39 mouse cellular contexts compared by ENCODE assay signal in genomic region chr9:37863325-37863724, GRCm38 (mm10). TPM values are rescaled to one million over a fixed set of nuclear protein-coding genes. Genes with fewer than 3 reads are reported as not detected.
DNase-seq lines count a peak whose midpoint lies in the region; ATAC-seq and TF ChIP-seq lines count a peak whose summit lies in the region.
"Had no signal": no experiment of that assay in that cellular context is flagged by ENCODE, and none has a peak within 500 bp of the region (broad histone marks: within the 10 kb centered on the region; RNA-seq: fewer than 3 reads in every experiment).

No protein-coding gene starts in this region.

- H3K4me1 ChIP-seq in olfactory bulb, adult 2 months (ENCODE audit: control insufficient read depth, insufficient read depth, low read length), result no peaks in the 10 kb centered on the region
- H3K4me1 ChIP-seq: embryonic facial prominence, embryonic 10.5 days; embryonic facial prominence, embryonic 13.5 days; hindbrain, embryonic 12.5 days; hindbrain, embryonic 15.5 days had no signal

- no peak overlapping the region for H3K4me3 ChIP-seq in olfactory bulb, adult 2 months (ENCODE audit: insufficient read depth, low read depth, low read length)
- H3K4me3 ChIP-seq: embryonic facial prominence, embryonic 10.5 days; embryonic facial prominence, embryonic 13.5 days; gastrocnemius, adult 2 months; hindbrain, embryonic 12.5 days; hindbrain, embryonic 15.5 days had no signal

- DNase-seq in frontal cortex, postnatal 36 days (ENCODE audit: low spot score in 2 of 2), result peak; percentile 20 to 26
- no peak for DNase-seq in frontal cortex, postnatal 10 days (ENCODE audit: low spot score in 2 of 2)
- peak; percentile 14 for DNase-seq in Muller cell, postnatal 12 days (ENCODE audit: inconsistent ontology term)
- peak; percentile 2 for DNase-seq in adipocyte (ENCODE audit: low spot score)
- DNase-seq in kidney, postnatal 14 days, result no peak
- DNase-seq: adrenal gland, postnatal 10 days; adrenal gland, postnatal 36 days; cerebellum, adult 11 months; cerebellum, adult 2 months; cerebellum, adult 9-11 months; cerebellum, postnatal 25 days; embryo, embryonic 11 days; forebrain, postnatal 0 days; gastrocnemius, adult 2 months; gastrocnemius, postnatal 14 days; heart, adult 11 months had no signal

- no peak for ATAC-seq in erythroid progenitor cell, adult 5-6 weeks (replicated peaks; ENCODE audit: low FRiP score, poor library complexity, severe bottlenecking)
- ATAC-seq: activated CD4-positive, CD25-positive, alpha-beta regulatory T cell, adult 4 months; CD4-positive, CD25-positive, alpha-beta regulatory T cell, adult 4 months; forebrain, embryonic 14.5 days; forebrain, postnatal 0 days; intestine, postnatal 0 days had no signal

- H3K27ac ChIP-seq in olfactory bulb, adult 2 months (ENCODE audit: insufficient read depth, low read depth, low read length), result peak overlapping the region; percentile 57; the same call in 1 of the 2 replicates
- H3K27ac ChIP-seq: embryonic facial prominence, embryonic 10.5 days; embryonic facial prominence, embryonic 13.5 days; gastrocnemius, adult 2 months; hindbrain, embryonic 12.5 days; hindbrain, embryonic 15.5 days had no signal

- TF ChIP-seq POLR2A in olfactory bulb, adult 2 months (IDR thresholded peaks at IDR 0.05; ENCODE audit: insufficient read depth, low read depth, low read length), result no peak

- no peak for TF ChIP-seq CTCF in olfactory bulb, adult 2 months (IDR thresholded peaks at IDR 0.05; ENCODE audit: insufficient read depth, low read depth, low read length)

- 13% methylated on average over 1 of the region's 1 CpGs for WGBS in olfactory bulb, adult 2 months

RNA-seq across cellular contexts. Expression of gene Olfr877, which starts 9.3 kb away (rescaled TPM):
- not detected in 2 replicates for polyA plus RNA-seq in olfactory bulb, adult 2 months (2012; ENCODE audit: insufficient read depth, insufficient read length, low replicate concordance, missing spikeins)
- total RNA-seq in erythroid progenitor cell, adult 5-6 weeks (2015; ENCODE audit: low replicate concordance), result not detected in 2 replicates
- not detected in 2 replicates for total RNA-seq in erythroid progenitor cell, adult 5-6 weeks (2017; ENCODE audit: low replicate concordance)
- total RNA-seq: adrenal gland, postnatal 10 days; common myeloid progenitor, adult 5-6 weeks; forebrain, postnatal 0 days; gastrocnemius, adult 2 months; gastrocnemius, postnatal 14 days; gastrocnemius, postnatal 4 days; heart, adult 8-10 months; heart, postnatal 25 days; hematopoietic stem cell, adult 5-6 weeks; MEL had no signal
- polyA plus RNA-seq: activated CD4-positive, CD25-positive, alpha-beta regulatory T cell, adult 4 months; C2C12; CD4-positive, CD25-positive, alpha-beta regulatory T cell, adult 4 months; cerebellum, adult 2 months; embryonic facial prominence, embryonic 10.5 days; embryonic facial prominence, embryonic 13.5 days; forebrain, embryonic 11.5 days; forebrain, embryonic 14.5 days; heart, embryonic 11.5 days; heart, embryonic 14.5 days; heart, postnatal 0 days; hindbrain, embryonic 12.5 days; hindbrain, embryonic 15.5 days; intestine, embryonic 14.5 days; intestine, postnatal 0 days had no signal

RNA-seq across cellular contexts. Expression of gene Olfr145, which starts 33.2 kb away (rescaled TPM):
- polyA plus RNA-seq in olfactory bulb, adult 2 months (2012; ENCODE audit: insufficient read depth, insufficient read length, low replicate concordance, missing spikeins), result not detected in 2 replicates
- not detected in 2 replicates for total RNA-seq in erythroid progenitor cell, adult 5-6 weeks (2015; ENCODE audit: low replicate concordance)
- total RNA-seq in erythroid progenitor cell, adult 5-6 weeks (2017; ENCODE audit: low replicate concordance), result not detected in 2 replicates
- total RNA-seq: adrenal gland, adult 18-20 months; adrenal gland, postnatal 10 days; adrenal gland, postnatal 36 days; common myeloid progenitor, adult 5-6 weeks; forebrain, postnatal 0 days; gastrocnemius, adult 2 months; gastrocnemius, postnatal 14 days; gastrocnemius, postnatal 4 days; heart, adult 8-10 months; heart, postnatal 25 days; hematopoietic stem cell, adult 5-6 weeks; MEL had no signal
- polyA plus RNA-seq: C2C12; CD4-positive, CD25-positive, alpha-beta regulatory T cell, adult 4 months; cerebellum, adult 2 months; embryonic facial prominence, embryonic 10.5 days; embryonic facial prominence, embryonic 13.5 days; forebrain, embryonic 11.5 days; forebrain, embryonic 14.5 days; forebrain, postnatal 0 days; heart, embryonic 11.5 days; heart, embryonic 14.5 days; heart, postnatal 0 days; hindbrain, embryonic 12.5 days; hindbrain, embryonic 15.5 days; intestine, embryonic 14.5 days; intestine, postnatal 0 days had no signal

RNA-seq across cellular contexts. Expression of gene Olfr878, which starts 54.3 kb away (rescaled TPM):
- not detected in 2 replicates for polyA plus RNA-seq in olfactory bulb, adult 2 months (2012; ENCODE audit: insufficient read depth, insufficient read length, low replicate concordance, missing spikeins)
- not detected in 2 replicates for total RNA-seq in erythroid progenitor cell, adult 5-6 weeks (2015; ENCODE audit: low replicate concordance)
- total RNA-seq in erythroid progenitor cell, adult 5-6 weeks (2017; ENCODE audit: low replicate concordance), result not detected in 2 replicates
- total RNA-seq: adrenal gland, adult 18-20 months; adrenal gland, postnatal 10 days; adrenal gland, postnatal 36 days; common myeloid progenitor, adult 5-6 weeks; forebrain, postnatal 0 days; gastrocnemius, adult 2 months; gastrocnemius, postnatal 14 days; gastrocnemius, postnatal 4 days; heart, adult 8-10 months; heart, postnatal 25 days; hematopoietic stem cell, adult 5-6 weeks; MEL had no signal
- polyA plus RNA-seq: C2C12; cerebellum, adult 2 months; embryonic facial prominence, embryonic 10.5 days; embryonic facial prominence, embryonic 13.5 days; forebrain, embryonic 11.5 days; forebrain, embryonic 14.5 days; forebrain, postnatal 0 days; heart, embryonic 11.5 days; heart, embryonic 14.5 days; heart, postnatal 0 days; hindbrain, embryonic 12.5 days; hindbrain, embryonic 15.5 days; intestine, embryonic 14.5 days; intestine, postnatal 0 days had no signal

Comparison
In these comparisons a context has a peak if more than half of its experiments do, and no peak if none do; other contexts are left out.
1. DNase-seq: peak in frontal cortex, postnatal 36 days (2 of 2), Muller cell, postnatal 12 days (single experiment) and adipocyte (single experiment); none in frontal cortex, postnatal 10 days (0 of 2) and kidney, postnatal 14 days (single experiment).